ENCODE assay signal across 24 mouse cellular contexts in the genomic region with DNA sequence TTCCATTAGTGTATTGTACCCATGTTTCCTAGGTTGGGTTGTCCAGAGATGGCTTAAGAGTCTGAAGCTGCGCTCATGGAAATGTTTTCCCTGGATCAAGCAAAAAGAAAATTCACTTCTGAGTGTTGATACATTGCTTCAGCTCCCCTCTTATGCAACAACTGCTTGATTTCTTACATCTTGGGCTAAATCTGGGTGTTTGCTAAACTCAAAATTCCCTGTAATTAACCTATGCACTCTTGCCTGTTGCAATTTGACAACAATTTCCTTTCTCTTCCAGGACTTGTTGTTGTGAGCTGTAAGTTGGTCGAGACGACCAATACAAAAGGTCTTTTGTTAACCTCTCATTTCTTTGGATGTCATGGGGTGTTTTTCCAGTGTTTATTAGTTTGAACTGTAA.
DNase-seq lines count a peak whose midpoint lies in the region; ATAC-seq and TF ChIP-seq lines count a peak whose summit lies in the region.
"Had no signal": no experiment of that assay in that cellular context is flagged by ENCODE, and none has a peak within 500 bp of the region (broad histone marks: within the 10 kb centered on the region; RNA-seq: fewer than 3 reads in every experiment).

No protein-coding gene starts in this region.

- H3K4me1 ChIP-seq in kidney, embryonic 15.5 days = no peaks in the 10 kb centered on the region
- H3K4me1 ChIP-seq in kidney, embryonic 16.5 days (ENCODE audit: insufficient read depth, low read length) = no peaks in the 10 kb centered on the region
- no peaks in the 10 kb centered on the region for H3K4me1 ChIP-seq in lung, postnatal 0 days (ENCODE audit: insufficient read depth, low read depth, low read length)
- no peaks in the 10 kb centered on the region; the same call in 1 of the 2 replicates for H3K4me1 ChIP-seq in lung, adult 2 months (ENCODE audit: control insufficient read depth, insufficient read depth, low read length)
- no peaks in the 10 kb centered on the region for H3K4me1 ChIP-seq in embryonic facial prominence, embryonic 10.5 days
- H3K4me1 ChIP-seq: embryonic facial prominence, embryonic 13.5 days; forebrain, embryonic 13.5 days; heart, embryonic 10.5 days; heart, embryonic 15.5 days; hindbrain, embryonic 13.5 days had no signal

- TF ChIP-seq EP300 in lung, postnatal 0 days (IDR thresholded peaks at IDR 0.05) = peak; percentile 64

- ATAC-seq in kidney, embryonic 15.5 days (replicated peaks; ENCODE audit: low FRiP score) = 0 out of 2 replicates have a peak, but pooled peaks have one; percentile 9
- no peak for ATAC-seq in kidney, embryonic 16.5 days (ENCODE audit: low FRiP score, low TSS enrichment)
- ATAC-seq in lung, postnatal 0 days = peak; percentile 48; the same call in 1 of the 2 replicates
- ATAC-seq: forebrain, embryonic 13.5 days; forebrain, postnatal 0 days; hindbrain, postnatal 0 days had no signal

- no peak overlapping the region for H3K9ac ChIP-seq in kidney, embryonic 15.5 days
- no peak overlapping the region for H3K9ac ChIP-seq in kidney, embryonic 16.5 days (replicated peaks; ENCODE audit: low read length)
- no peak overlapping the region for H3K9ac ChIP-seq in lung, postnatal 0 days (replicated peaks; ENCODE audit: low read depth)
- H3K9ac ChIP-seq: embryonic facial prominence, embryonic 13.5 days; forebrain, embryonic 13.5 days; forebrain, postnatal 0 days; heart, embryonic 15.5 days; hindbrain, embryonic 13.5 days had no signal

- DNase-seq in lung, postnatal 0 days (ENCODE audit: low spot score) = peak; percentile 67
- DNase-seq in lung, adult 2 months = no peak
- DNase-seq in adipocyte (ENCODE audit: low spot score) = peak; percentile 12
- DNase-seq in lung, postnatal 14 days = peak; percentile 2
- DNase-seq in embryonic facial prominence, embryonic 10.5 days (ENCODE audit: low spot score) = no peak
- DNase-seq in cerebellum, adult 18-20 months = no peak
- DNase-seq: adrenal gland, adult 8-10 months; adrenal gland, postnatal 36 days; cerebellum, adult 9-10 months; cerebellum, postnatal 25 days; forebrain, postnatal 0 days; gastrocnemius, adult 2 months; gastrocnemius, postnatal 36 days; heart, adult 11 months; heart, postnatal 14 days had no signal

- TF ChIP-seq CTCF in lung, postnatal 0 days (IDR thresholded peaks at IDR 0.05) = no peak
- TF ChIP-seq CTCF in lung, adult 2 months (IDR thresholded peaks at IDR 0.05; ENCODE audit: insufficient read depth, low read length) = no peak

- 50% methylated on average over 3 of the region's 3 CpGs for WGBS in kidney, embryonic 15.5 days
- 36% methylated on average over 3 of the region's 3 CpGs for WGBS in kidney, embryonic 16.5 days
- WGBS in lung, postnatal 0 days = 40% methylated on average over 3 of the region's 3 CpGs
- 41% methylated on average over 3 of the region's 3 CpGs for WGBS in lung, adult 2 months
- WGBS in embryonic facial prominence, embryonic 10.5 days = 43% methylated on average over 3 of the region's 3 CpGs

- H3K27me3 ChIP-seq in kidney, embryonic 15.5 days = no peaks in the 10 kb centered on the region
- H3K27me3 ChIP-seq in kidney, embryonic 16.5 days (ENCODE audit: insufficient read depth, low read length) = no peaks in the 10 kb centered on the region
- no peaks in the 10 kb centered on the region for H3K27me3 ChIP-seq in lung, postnatal 0 days (replicated peaks; ENCODE audit: insufficient read depth, low read length)
- no peaks in the 10 kb centered on the region for H3K27me3 ChIP-seq in embryonic facial prominence, embryonic 10.5 days (replicated peaks; ENCODE audit: low read depth, poor library complexity, severe bottlenecking)
- H3K27me3 ChIP-seq: CH12.LX; embryonic facial prominence, embryonic 13.5 days; forebrain, embryonic 13.5 days; heart, embryonic 15.5 days; hindbrain, embryonic 13.5 days had no signal

- H3K36me3 ChIP-seq in kidney, embryonic 15.5 days = no peaks in the 10 kb centered on the region
- H3K36me3 ChIP-seq in kidney, embryonic 16.5 days (ENCODE audit: insufficient read depth, low read length) = no peaks in the 10 kb centered on the region
- no peaks in the 10 kb centered on the region for H3K36me3 ChIP-seq in lung, postnatal 0 days (ENCODE audit: insufficient read depth, low read length)
- no peaks in the 10 kb centered on the region for H3K36me3 ChIP-seq in embryonic facial prominence, embryonic 10.5 days (replicated peaks)
- H3K36me3 ChIP-seq: embryonic facial prominence, embryonic 13.5 days; heart, embryonic 10.5 days; heart, embryonic 15.5 days; hindbrain, embryonic 13.5 days had no signal

- TF ChIP-seq POLR2A in lung, adult 2 months (IDR thresholded peaks at IDR 0.05; ENCODE audit: borderline replicate concordance, extremely low read depth, low read depth, low read length) = no peak

- H3K4me3 ChIP-seq in kidney, embryonic 15.5 days (replicated peaks) = no peak overlapping the region
- no peak overlapping the region for H3K4me3 ChIP-seq in kidney, embryonic 16.5 days (ENCODE audit: low read length)
- H3K4me3 ChIP-seq in lung, postnatal 0 days (ENCODE audit: low read depth, low read length) = no peak overlapping the region
- no peak overlapping the region for H3K4me3 ChIP-seq in lung, adult 2 months (replicated peaks; ENCODE audit: extremely low read depth, low read depth, low read length)
- H3K4me3 ChIP-seq in embryonic facial prominence, embryonic 10.5 days = no peak overlapping the region
- H3K4me3 ChIP-seq: embryonic facial prominence, embryonic 13.5 days; forebrain, embryonic 13.5 days; gastrocnemius, adult 2 months; heart, embryonic 10.5 days; heart, embryonic 15.5 days; hindbrain, embryonic 13.5 days had no signal

- no peak overlapping the region for H3K27ac ChIP-seq in kidney, embryonic 15.5 days
- H3K27ac ChIP-seq in kidney, embryonic 16.5 days (ENCODE audit: low read length) = no peak overlapping the region
- no peak overlapping the region for H3K27ac ChIP-seq in lung, postnatal 0 days (ENCODE audit: low read length)
- no peak overlapping the region for H3K27ac ChIP-seq in embryonic facial prominence, embryonic 10.5 days (replicated peaks)
- H3K27ac ChIP-seq: embryonic facial prominence, embryonic 13.5 days; forebrain, embryonic 13.5 days; gastrocnemius, adult 2 months; heart, embryonic 10.5 days; heart, embryonic 15.5 days; hindbrain, embryonic 13.5 days; hindbrain, postnatal 0 days had no signal

- H3K4me2 ChIP-seq in kidney, embryonic 15.5 days = no peak overlapping the region
- no peak overlapping the region for H3K4me2 ChIP-seq in kidney, embryonic 16.5 days (replicated peaks; ENCODE audit: low read depth, low read length)
- H3K4me2 ChIP-seq in lung, postnatal 0 days (replicated peaks; ENCODE audit: low read depth, low read length) = no peak overlapping the region
- H3K4me2 ChIP-seq: embryonic facial prominence, embryonic 13.5 days; forebrain, embryonic 13.5 days; heart, embryonic 15.5 days; hindbrain, embryonic 13.5 days had no signal

- H3K9me3 ChIP-seq in kidney, embryonic 15.5 days (replicated peaks) = no peaks in the 10 kb centered on the region
- no peaks in the 10 kb centered on the region for H3K9me3 ChIP-seq in kidney, embryonic 16.5 days (ENCODE audit: low read length)
- H3K9me3 ChIP-seq in lung, postnatal 0 days (ENCODE audit: low read length) = no peaks in the 10 kb centered on the region
- H3K9me3 ChIP-seq in embryonic facial prominence, embryonic 10.5 days = no peaks in the 10 kb centered on the region
- H3K9me3 ChIP-seq: embryonic facial prominence, embryonic 13.5 days; forebrain, embryonic 13.5 days; heart, embryonic 10.5 days; heart, embryonic 15.5 days; hindbrain, embryonic 13.5 days had no signal

Comparison
In these comparisons a context has a peak if more than half of its experiments do, and no peak if none do; other contexts are left out.
1. DNase-seq: peak in lung, postnatal 0 days (single experiment), adipocyte (single experiment) and lung, postnatal 14 days (single experiment); none in lung, adult 2 months (single experiment), embryonic facial prominence, embryonic 10.5 days (single experiment) and cerebellum, adult 18-20 months (0 of 2).